Mouse (Mus musculus): ENCODE results near the gene Pdgfa. TPM values are rescaled to one million over a fixed set of nuclear protein-coding genes. Genes with fewer than 3 reads are reported as not detected.

Pdgfa gene
- polyA plus RNA-seq, 1 experiment = 6.9 TPM

GRCm38 (mm10) chr5:139004588-139004987, 7.4 kb upstream of the Pdgfa start:
- no peak overlapping the region for H3K27ac ChIP-seq (replicated peaks; ENCODE audit: low read depth, low read length)
- H3K4me1 ChIP-seq (ENCODE audit: control insufficient read depth, insufficient read depth, insufficient read length, low read length) = no peaks in the 10 kb centered on the region
- no peak overlapping the region for H3K4me3 ChIP-seq (ENCODE audit: insufficient read depth, low read depth, low read length)

- no peak overlapping the region for H3K4me3 ChIP-seq (ENCODE audit: insufficient read depth, low read depth, low read length)
- H3K4me1 ChIP-seq (ENCODE audit: control insufficient read depth, insufficient read depth, insufficient read length, low read length) = peaks cover 16% of the 10 kb centered on the region
These were observed 2.5 kb upstream of the Pdgfa start for GRCm38 (mm10) chr5:138999716-139000115.

GRCm38 (mm10) chr5:138997936-138998580, 888 bp upstream of the Pdgfa start:
- H3K4me1 ChIP-seq (ENCODE audit: control insufficient read depth, insufficient read depth, insufficient read length, low read length) = peaks cover 16% of the 10 kb centered on the region
- peak overlapping the region; percentile 90 for H3K4me3 ChIP-seq (ENCODE audit: insufficient read depth, low read depth, low read length)
- H3K27ac ChIP-seq (replicated peaks; ENCODE audit: low read depth, low read length) = no peak overlapping the region

More at GRCm38 (mm10) chr5:138999716-139000115, 2.5 kb upstream of the Pdgfa start:
- H3K27ac ChIP-seq (replicated peaks; ENCODE audit: low read depth, low read length) = no peak overlapping the region

- Histone ChIP-seq H3K4me1 (ENCODE audit: control insufficient read depth, insufficient read depth, insufficient read length, low read length) (peaks cover 16% of the 10 kb centered on the region), H3K4me3 (ENCODE audit: insufficient read depth, low read depth, low read length) (peak overlapping the region; percentile 90), H3K27ac (replicated peaks; ENCODE audit: low read depth, low read length) (no peak overlapping the region)
These were observed 672 bp downstream of the Pdgfa start for GRCm38 (mm10) chr5:138996322-138997073.

GRCm38 (mm10) chr5:138995721-138996311, 1.4 kb downstream of the Pdgfa start:
- H3K4me1 ChIP-seq (ENCODE audit: control insufficient read depth, insufficient read depth, insufficient read length, low read length) = peaks cover 16% of the 10 kb centered on the region
- peak overlapping the region; percentile 90 for H3K4me3 ChIP-seq (ENCODE audit: insufficient read depth, low read depth, low read length)
- no peak overlapping the region for H3K27ac ChIP-seq (replicated peaks; ENCODE audit: low read depth, low read length)

- Histone ChIP-seq H3K4me1 (ENCODE audit: control insufficient read depth, insufficient read depth, insufficient read length, low read length) (peaks cover 16% of the 10 kb centered on the region), H3K27ac (replicated peaks; ENCODE audit: low read depth, low read length) (peak overlapping the region; percentile 82), H3K4me3 (ENCODE audit: insufficient read depth, low read depth, low read length) (peak overlapping the region; percentile 90)
These were observed 2.1 kb downstream of the Pdgfa start for GRCm38 (mm10) chr5:138994786-138995720.

- Histone ChIP-seq H3K4me1 (ENCODE audit: control insufficient read depth, insufficient read depth, insufficient read length, low read length) (peaks cover 16% of the 10 kb centered on the region), H3K4me3 (ENCODE audit: insufficient read depth, low read depth, low read length) (peak overlapping the region; percentile 90), H3K27ac (replicated peaks; ENCODE audit: low read depth, low read length) (peak overlapping the region; percentile 10; the same call in 1 of the 2 replicates)
These were observed 2.9 kb downstream of the Pdgfa start for GRCm38 (mm10) chr5:138994108-138994785.

- H3K4me3 ChIP-seq (ENCODE audit: insufficient read depth, low read depth, low read length) = peak overlapping the region; percentile 90
- no peak overlapping the region for H3K27ac ChIP-seq (replicated peaks; ENCODE audit: low read depth, low read length)
- peaks cover 12% of the 10 kb centered on the region for H3K4me1 ChIP-seq (ENCODE audit: control insufficient read depth, insufficient read depth, insufficient read length, low read length)
These were observed 3.6 kb downstream of the Pdgfa start for GRCm38 (mm10) chr5:138993371-138994107.

- H3K27ac ChIP-seq (replicated peaks; ENCODE audit: low read depth, low read length) = no peak overlapping the region
- H3K4me1 ChIP-seq (ENCODE audit: control insufficient read depth, insufficient read depth, insufficient read length, low read length) = peaks cover 6% of the 10 kb centered on the region
- H3K4me3 ChIP-seq (ENCODE audit: insufficient read depth, low read depth, low read length) = peak overlapping the region; percentile 90
These were observed 4.4 kb downstream of the Pdgfa start for GRCm38 (mm10) chr5:138992611-138993370.

- Histone ChIP-seq H3K4me3 (ENCODE audit: insufficient read depth, low read depth, low read length) (no peak overlapping the region), H3K27ac (replicated peaks; ENCODE audit: low read depth, low read length) (no peak overlapping the region), H3K4me1 (ENCODE audit: control insufficient read depth, insufficient read depth, insufficient read length, low read length) (no peaks in the 10 kb centered on the region; the same call in 1 of the 2 replicates)
These were observed 5.4 kb downstream of the Pdgfa start for GRCm38 (mm10) chr5:138991734-138992133.

- Histone ChIP-seq H3K27ac (replicated peaks; ENCODE audit: low read depth, low read length) (no peak overlapping the region), H3K4me1 (ENCODE audit: control insufficient read depth, insufficient read depth, insufficient read length, low read length) (no peaks in the 10 kb centered on the region), H3K4me3 (ENCODE audit: insufficient read depth, low read depth, low read length) (no peak overlapping the region)
These were observed 6.3 kb downstream of the Pdgfa start for GRCm38 (mm10) chr5:138990659-138991380.

GRCm38 (mm10) chr5:138989567-138989966, 7.6 kb downstream of the Pdgfa start:
- Histone ChIP-seq H3K4me1 (ENCODE audit: control insufficient read depth, insufficient read depth, insufficient read length, low read length) (no peaks in the 10 kb centered on the region), H3K4me3 (ENCODE audit: insufficient read depth, low read depth, low read length) (no peak overlapping the region), H3K27ac (replicated peaks; ENCODE audit: low read depth, low read length) (no peak overlapping the region)

GRCm38 (mm10) chr5:138988764-138989163, 8.4 kb downstream of the Pdgfa start:
- Histone ChIP-seq H3K4me1 (ENCODE audit: control insufficient read depth, insufficient read depth, insufficient read length, low read length) (no peaks in the 10 kb centered on the region), H3K27ac (replicated peaks; ENCODE audit: low read depth, low read length) (no peak overlapping the region), H3K4me3 (ENCODE audit: insufficient read depth, low read depth, low read length) (no peak overlapping the region)

Measured in brown adipose tissue, adult 24 weeks (tissue).